Mouse (Mus musculus) central nervous system, embryonic 14 days (tissue): ENCODE measurements around the gene 4930453N24Rik. TPM values are rescaled to one million over a fixed set of nuclear protein-coding genes. Genes with fewer than 3 reads are reported as not detected.

Experiments
- polyA plus RNA-seq: library from polyadenylated mRNA; depleted of rRNA; stranded (reverse); fragments of >200 nt; gene quantifications from 2 replicates; pipeline ENCODE4 v1.2.3, GENCODE M21; 2012; rRNA removed

The 4930453N24Rik gene
- polyA plus RNA-seq, result 18.5 and 20.4 TPM in 2 replicates

GRCm38 (mm10) chr16:64770521-64771430, at the start of gene 4930453N24Rik:
TSS of gene 4930453N24Rik (minus strand) at chr16:64771161.

Other genes starting within 250 kb of the 4930453N24Rik start
- 0.02 TPM in 1 of 2 replicates, not detected in the other for gene Csnka2ip, start 168.8 kb downstream of the 4930453N24Rik start, polyA plus RNA-seq
- 7.2 and 7.8 TPM in 2 replicates for gene Zfp654, start 80.5 kb upstream of the 4930453N24Rik start, polyA plus RNA-seq
- 41.8 and 46.2 TPM in 2 replicates for gene Cggbp1, start 80.8 kb upstream of the 4930453N24Rik start, polyA plus RNA-seq